Mouse (Mus musculus): ENCODE data around the gene Madcam1. TPM values are rescaled to one million over a fixed set of nuclear protein-coding genes. Genes with fewer than 3 reads are reported as not detected.

Madcam1 gene
- polyA plus RNA-seq, 1 experiment = 0.35 TPM

DNA sequence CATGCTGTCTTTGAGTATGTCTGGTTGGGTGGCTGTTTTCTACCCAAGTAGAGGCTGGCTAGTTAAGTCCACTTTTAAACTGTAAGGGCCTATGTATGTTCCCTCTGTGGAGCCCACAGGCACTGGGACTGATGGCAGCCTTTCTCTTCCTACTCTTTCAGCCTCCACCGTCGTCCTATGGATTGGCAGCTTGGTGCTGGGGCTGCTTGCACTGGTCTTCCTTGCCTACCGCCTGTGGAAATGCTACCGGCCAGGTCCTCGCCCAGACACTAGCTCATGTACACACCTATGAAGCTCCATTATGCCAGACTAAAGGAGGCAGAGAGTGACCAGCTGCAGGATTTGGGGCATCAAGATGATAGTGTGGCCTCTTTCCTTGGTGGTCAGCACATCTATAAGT is 3.7 kb downstream of the Madcam1 start:
- no peak for DNase-seq (ENCODE audit: low read depth)

DNA sequence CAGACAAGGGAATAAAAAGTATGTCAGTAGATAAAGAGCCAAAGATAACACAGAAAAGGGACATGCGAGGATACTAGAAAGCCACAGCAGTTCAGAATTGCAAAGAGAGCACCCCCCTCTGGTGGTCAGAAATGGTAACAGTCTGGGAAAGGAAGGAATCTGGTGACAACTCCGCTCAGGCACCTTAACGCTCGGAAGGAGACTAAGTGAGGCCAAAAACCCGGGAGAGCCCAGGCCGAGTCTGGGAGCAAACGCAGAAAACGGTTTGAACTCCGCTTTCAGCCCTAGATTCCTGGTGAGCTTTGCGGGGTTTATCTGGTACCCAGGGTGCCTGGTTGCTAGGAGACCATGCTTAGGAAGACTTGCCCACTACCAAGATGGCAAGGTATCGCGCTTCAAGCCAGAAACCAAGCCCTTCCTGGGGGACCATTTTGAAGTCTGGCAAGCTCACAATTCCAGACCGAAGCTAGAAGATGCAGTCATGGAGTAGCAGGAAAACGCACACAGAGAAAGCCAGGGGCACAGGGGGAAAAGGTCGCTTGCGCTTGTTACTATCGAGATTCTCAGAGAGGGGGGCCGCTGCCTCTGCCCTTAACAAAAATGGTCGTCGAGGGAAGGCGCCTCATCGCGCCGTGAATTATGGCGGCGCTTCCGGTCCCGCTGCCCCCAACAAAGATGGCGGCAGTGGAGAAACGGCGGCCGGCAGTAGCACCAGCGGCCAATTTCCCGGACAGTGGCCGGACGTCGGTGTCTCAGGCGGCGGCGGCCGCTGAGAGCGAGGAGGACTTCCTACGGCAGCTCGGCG is 4.6 kb downstream of the Madcam1 start, which contains the start of gene Tpgs1:
Gene Tpgs1 (plus strand): TSS at position 599 of the 805 bp plus-strand sequence.
- DNase-seq (ENCODE audit: low read depth) = no peak

DNA sequence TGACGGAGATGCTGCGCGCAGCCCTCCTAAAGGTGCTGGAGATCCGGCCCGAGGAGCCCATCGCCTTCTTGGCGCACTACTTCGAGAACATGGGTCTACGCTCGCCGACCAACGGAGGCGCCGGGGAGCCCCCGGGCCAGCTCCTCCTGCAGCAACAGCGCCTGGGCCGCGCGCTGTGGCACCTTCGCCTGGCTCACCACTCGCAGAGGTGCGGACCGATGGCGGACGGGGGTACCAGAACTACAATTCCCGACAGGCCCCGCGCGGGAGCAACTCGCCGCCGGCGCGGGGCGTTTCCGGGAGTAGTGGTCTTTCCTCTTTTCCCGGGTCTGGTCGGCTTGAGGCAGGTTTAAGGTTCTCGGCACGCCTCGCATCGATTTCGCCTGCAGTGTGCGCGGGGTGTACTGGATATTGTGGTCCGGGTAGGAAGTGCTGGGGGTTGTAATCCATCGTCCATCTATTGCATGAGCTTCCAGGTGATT is 5.3 kb downstream of the Madcam1 start:
- no peak for DNase-seq (ENCODE audit: low read depth)

GRCm38 (mm10) chr10:79670071-79670888 is 5.9 kb downstream of the Madcam1 start:
- DNase-seq (ENCODE audit: low read depth) = no peak

- DNase-seq (ENCODE audit: low read depth) = no peak
Measured at GRCm38 (mm10) chr10:79671396-79672087, 7.2 kb downstream of the Madcam1 start.

- DNase-seq (ENCODE audit: low read depth) = no peak
Measured at GRCm38 (mm10) chr10:79672088-79672455, 7.7 kb downstream of the Madcam1 start.

- no peak for DNase-seq (ENCODE audit: low read depth)
Measured at GRCm38 (mm10) chr10:79673054-79673453, 8.7 kb downstream of the Madcam1 start.

- no peak for DNase-seq (ENCODE audit: low read depth)
Measured at GRCm38 (mm10) chr10:79675346-79676035, 11.1 kb downstream of the Madcam1 start.

- DNase-seq (ENCODE audit: low read depth) = no peak
Measured at GRCm38 (mm10) chr10:79680606-79681495, 16.5 kb downstream of the Madcam1 start.

DNA sequence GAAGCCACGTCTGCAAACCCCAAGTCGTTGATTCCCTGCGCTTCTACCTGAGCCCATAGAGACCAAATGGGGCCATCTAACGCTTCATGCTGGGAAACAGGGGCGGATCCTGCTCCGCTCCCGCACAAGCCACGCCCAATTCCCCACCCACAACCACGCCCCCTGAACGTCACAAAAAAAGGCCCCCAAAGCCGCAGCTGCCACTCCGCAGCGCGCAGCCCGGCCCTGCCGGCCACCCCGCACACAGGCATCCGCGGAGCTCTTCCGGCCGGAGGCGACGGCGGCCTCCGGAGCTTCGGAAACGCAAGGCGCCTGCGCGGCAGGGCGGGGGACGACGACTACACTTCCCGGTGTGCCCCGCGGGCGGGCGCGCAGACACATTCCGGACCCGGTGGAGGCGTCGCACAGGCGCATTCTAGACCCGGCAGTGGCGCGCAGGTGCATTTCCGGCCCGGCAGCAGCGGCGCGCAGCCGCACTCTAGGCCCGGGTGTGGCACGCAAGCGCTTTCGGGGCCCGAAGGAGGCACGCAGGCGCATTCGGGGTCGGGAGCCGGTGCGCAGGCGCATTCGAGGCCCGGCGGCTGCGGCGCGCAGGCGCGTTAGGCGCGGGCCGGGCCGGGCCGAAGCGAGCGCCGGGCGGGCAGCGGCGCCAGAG is 17.4 kb downstream of the Madcam1 start, which contains the start of gene Cdc34:
Gene Cdc34 (plus strand): TSS at position 605 of the 655 bp plus-strand sequence.
- no peak for DNase-seq (ENCODE audit: low read depth)

DNA sequence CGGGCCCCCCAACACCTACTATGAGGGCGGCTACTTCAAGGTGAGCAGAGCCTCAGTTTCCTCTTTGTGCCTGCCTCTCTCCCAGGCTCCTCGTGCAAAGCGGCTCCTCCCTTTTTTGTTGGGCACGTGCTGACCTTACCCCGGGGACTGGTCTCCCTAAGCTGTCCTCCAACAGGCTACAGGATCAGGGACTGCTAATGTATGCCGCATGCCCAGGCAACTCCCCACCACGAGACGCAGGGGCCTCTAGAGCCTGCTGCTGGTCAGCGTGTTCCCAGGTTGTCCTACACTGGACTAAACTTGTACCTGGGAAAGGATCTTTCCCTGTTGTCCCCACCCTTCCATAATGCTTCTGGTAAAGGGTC is 18.2 kb downstream of the Madcam1 start:
- DNase-seq (ENCODE audit: low read depth) = no peak

- no peak for DNase-seq (ENCODE audit: low read depth)
Measured at GRCm38 (mm10) chr10:79682916-79683582, 18.7 kb downstream of the Madcam1 start.

DNA sequence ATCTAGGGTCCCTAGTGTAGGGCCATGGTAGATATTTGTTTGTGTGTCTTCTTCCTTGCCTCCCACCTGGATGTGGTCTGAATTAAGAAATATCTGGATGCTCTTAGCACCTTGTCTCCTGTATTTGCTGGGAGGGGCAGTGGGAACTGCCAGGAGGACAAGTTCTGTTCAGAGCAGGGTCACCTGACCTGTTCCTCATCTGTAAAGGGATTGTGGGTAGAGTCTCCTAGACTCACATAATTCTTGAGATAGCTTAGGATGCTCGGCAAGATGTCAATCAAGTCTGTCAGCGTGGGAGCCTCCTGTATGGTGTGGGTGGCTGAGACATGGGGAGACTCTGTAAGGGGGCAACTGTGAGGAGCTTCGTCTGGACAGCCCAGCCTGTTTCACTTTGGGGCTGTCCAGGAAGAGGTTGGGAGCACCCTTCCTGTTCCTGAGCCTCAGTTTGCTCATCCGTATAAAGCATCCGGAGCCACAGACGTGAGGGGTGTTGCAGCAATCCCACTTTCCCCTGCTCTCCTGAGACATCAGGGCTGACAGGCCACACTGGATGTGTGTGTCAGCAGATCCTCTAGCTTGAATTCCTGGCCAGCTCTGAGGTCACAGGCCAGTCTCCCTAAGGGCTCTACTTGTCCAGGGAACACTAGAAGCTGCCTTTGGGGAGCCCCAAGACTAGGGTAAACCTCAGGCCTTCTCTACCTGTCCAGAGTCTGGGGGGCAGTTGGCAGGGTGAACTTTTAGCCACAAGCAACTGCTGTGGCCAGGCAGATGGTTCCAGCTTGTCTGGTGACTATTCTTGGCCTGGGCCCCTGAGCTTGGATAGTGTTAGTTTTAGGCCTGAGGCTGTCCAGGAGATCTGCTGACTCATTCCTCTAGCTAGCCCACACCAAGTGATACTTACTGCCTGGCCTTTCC is 19.6 kb downstream of the Madcam1 start:
- no peak for DNase-seq (ENCODE audit: low read depth)

DNA sequence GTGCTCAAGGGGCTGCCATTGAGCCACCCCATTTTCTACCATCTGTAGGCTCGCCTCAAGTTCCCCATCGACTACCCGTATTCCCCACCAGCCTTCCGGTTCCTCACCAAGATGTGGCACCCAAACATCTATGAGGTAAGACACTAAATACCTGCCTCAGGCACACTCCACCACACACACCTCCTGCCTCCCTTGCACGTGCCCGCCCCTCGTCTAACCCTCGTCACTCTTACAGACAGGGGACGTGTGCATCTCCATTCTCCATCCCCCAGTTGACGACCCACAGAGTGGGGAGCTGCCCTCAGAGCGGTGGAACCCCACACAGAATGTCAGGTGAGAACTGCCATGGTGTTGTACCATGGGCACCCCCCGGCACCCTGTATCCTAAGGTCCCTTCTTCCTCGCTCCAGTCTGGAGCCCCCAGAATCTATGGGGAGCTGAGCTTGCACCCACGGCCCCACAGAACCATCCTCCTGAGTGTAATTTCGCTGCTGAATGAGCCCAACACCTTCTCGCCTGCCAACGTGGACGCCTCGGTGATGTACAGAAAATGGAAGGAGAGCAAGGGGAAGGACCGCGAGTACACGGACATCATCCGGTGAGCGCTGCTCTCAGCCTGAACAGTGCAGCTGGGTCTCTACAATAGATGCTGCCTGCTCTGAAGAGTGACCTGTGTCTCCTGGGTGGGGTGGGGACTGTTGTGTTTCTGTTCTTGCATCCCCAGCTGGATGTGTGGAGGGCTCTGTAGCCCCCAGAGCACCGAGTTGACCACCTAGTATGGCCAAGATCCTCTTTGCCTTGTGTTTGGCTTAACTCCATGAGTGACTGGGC is 20.6 kb downstream of the Madcam1 start:
- no peak for DNase-seq (ENCODE audit: low read depth)

DNA sequence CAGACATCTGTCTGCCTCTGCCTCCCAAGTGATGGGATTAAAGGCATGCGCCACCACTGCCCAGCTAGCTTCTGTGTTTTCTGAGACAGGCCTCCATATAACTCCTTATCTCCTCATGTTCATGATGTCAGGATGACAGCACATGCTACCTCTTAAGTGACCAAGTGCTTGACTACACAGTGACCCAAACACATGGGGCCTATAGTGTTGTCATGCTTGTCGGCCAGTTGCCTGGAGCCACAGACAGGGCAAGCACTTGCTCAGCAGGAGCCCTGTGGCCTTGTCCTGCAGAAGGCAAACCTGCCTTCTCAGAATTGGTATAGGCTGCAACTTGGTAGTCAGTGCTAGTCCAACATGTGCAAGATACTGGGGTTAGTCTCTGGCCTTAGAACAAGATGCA is 21.9 kb downstream of the Madcam1 start:
- DNase-seq (ENCODE audit: low read depth) = no peak

DNA sequence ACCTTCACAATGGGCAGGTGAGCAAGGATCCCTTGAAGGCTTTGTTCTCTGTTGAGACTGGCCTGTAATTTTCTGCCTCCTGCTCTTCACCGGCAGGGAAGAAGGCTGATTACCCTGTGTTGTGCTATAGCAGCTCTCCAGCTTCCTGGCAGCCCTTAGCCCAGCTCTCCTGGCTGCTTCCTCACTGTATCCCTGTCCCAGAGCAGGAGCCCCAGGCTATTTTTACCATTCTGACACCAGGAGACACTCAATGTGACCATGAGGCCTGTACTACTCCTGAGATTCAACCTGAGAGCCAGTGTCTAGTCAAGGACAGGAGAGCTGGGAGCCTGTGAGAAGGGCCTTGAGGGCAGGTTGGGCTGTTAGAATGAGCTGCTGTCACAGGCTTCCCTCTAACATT is 22.3 kb downstream of the Madcam1 start:
- DNase-seq (ENCODE audit: low read depth) = no peak

DNA sequence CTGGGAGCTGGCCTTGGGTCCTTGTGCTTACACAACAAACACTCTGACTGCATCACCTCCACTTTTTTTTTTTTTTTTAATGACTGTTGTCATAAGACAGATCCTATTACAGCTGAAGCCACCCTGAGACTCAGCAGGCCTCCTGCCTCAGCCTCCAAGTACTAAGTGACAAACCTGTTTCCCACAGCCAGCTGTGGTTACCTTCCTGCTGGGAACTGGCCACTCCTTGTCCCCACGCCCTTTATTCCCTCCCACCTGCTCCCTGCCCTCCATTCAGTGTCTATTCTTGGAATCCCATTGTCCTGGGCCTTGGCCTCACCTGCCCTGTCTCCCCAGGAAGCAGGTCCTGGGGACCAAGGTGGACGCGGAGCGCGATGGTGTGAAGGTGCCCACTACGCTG is 23.2 kb downstream of the Madcam1 start:
- DNase-seq (ENCODE audit: low read depth) = no peak
